ENCODE assay signal across 12 mouse cellular contexts in the genomic region with DNA sequence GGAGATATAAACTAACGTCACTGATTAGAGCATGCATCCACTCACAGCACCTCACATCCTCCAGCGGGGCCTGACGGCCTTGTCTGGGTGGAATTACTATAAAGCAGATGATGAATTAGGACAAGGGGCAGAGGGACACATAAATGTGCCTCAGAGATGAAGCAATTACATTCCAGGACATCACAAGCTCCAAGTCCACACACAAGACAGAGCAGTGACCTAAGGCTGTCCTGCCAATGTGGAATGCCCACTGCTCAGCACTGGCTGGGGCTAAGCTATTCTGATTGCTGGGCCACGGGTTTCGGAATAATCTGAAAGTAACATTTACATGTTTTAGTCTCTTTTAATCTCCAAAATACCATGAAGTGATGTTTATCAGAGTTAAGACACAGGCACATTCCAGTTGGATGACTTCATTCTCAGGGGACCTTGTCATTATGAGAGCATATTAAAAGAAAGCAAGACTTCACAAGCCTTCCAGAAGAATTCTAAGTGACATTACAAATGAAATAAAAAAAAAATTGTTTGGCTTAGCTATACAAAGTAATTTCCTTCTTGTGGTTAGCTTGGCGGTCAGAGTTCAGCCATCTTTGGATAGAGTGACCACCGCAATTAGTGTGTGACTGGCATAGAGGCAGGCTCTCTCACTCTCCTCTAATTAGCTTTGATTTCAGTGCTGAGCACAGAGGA.
DNase-seq lines count a peak whose midpoint lies in the region; ATAC-seq and TF ChIP-seq lines count a peak whose summit lies in the region.
"Had no signal": no experiment of that assay in that cellular context is flagged by ENCODE, and none has a peak within 500 bp of the region (broad histone marks: within the 10 kb centered on the region; RNA-seq: fewer than 3 reads in every experiment).

No protein-coding gene starts in this region.

- no peak for TF ChIP-seq CTCF in brain, embryonic 14.5 days (IDR thresholded peaks at IDR 0.05; ENCODE audit: borderline replicate concordance, extremely low read depth, insufficient read depth, insufficient read length)

- H3K9ac ChIP-seq in midbrain, embryonic 11.5 days (ENCODE audit: low read length): no peak overlapping the region
- no peak overlapping the region for H3K9ac ChIP-seq in midbrain, embryonic 15.5 days

- H3K36me3 ChIP-seq in midbrain, embryonic 11.5 days (ENCODE audit: control insufficient read depth, insufficient read depth, low read length): no peaks in the 10 kb centered on the region
- H3K36me3 ChIP-seq in midbrain, embryonic 15.5 days (replicated peaks): no peaks in the 10 kb centered on the region

- H3K4me3 ChIP-seq in midbrain, embryonic 11.5 days (ENCODE audit: low read depth, low read length): no peak overlapping the region
- no peak overlapping the region for H3K4me3 ChIP-seq in midbrain, embryonic 15.5 days
- H3K4me3 ChIP-seq: megakaryocyte, embryonic 14.5 days had no signal

- DNase-seq in midbrain, embryonic 11.5 days (ENCODE audit: low spot score, missing footprints): peak; percentile 39
- DNase-seq in brain, embryonic 14.5 days (ENCODE audit: low read depth): peak; percentile 39
- peak; percentile 66 for DNase-seq in kidney, postnatal 14 days
- DNase-seq in retina, postnatal 1 day: peak; percentile 35
- DNase-seq in cerebellum, postnatal 36 days: no peak
- DNase-seq in spleen, adult 12 weeks (ENCODE audit: low spot score): no peak
- DNase-seq: cerebellum, postnatal 14 days; left cerebral cortex, postnatal 4 days; right cerebral cortex, adult 18-20 months; thymus, adult 2 months had no signal

- H3K27me3 ChIP-seq in midbrain, embryonic 11.5 days (ENCODE audit: control insufficient read depth, insufficient read depth, low read length): no peaks in the 10 kb centered on the region
- no peaks in the 10 kb centered on the region for H3K27me3 ChIP-seq in midbrain, embryonic 15.5 days (replicated peaks)
- H3K27me3 ChIP-seq: megakaryocyte, embryonic 14.5 days had no signal

- no peak overlapping the region for H3K27ac ChIP-seq in midbrain, embryonic 11.5 days (ENCODE audit: low read depth, low read length)
- H3K27ac ChIP-seq in midbrain, embryonic 15.5 days: no peak overlapping the region

- H3K9me3 ChIP-seq in midbrain, embryonic 11.5 days (ENCODE audit: control insufficient read depth, low read length): no peaks in the 10 kb centered on the region
- no peaks in the 10 kb centered on the region for H3K9me3 ChIP-seq in midbrain, embryonic 15.5 days
- H3K9me3 ChIP-seq: megakaryocyte, embryonic 14.5 days had no signal

- no peak for TF ChIP-seq POLR2A in brain, embryonic 14.5 days (IDR thresholded peaks at IDR 0.05; ENCODE audit: borderline replicate concordance, extremely low read depth, insufficient read depth, insufficient read length, poor library complexity, severe bottlenecking)

- H3K4me1 ChIP-seq in midbrain, embryonic 11.5 days (ENCODE audit: control insufficient read depth, insufficient read depth, low read length): peaks cover 6% of the 10 kb centered on the region; the same call in 1 of the 2 replicates
- H3K4me1 ChIP-seq in midbrain, embryonic 15.5 days: peaks cover 19% of the 10 kb centered on the region

- WGBS in midbrain, embryonic 11.5 days: 86% methylated on average over 7 of the region's 7 CpGs
- WGBS in midbrain, embryonic 15.5 days: 68% methylated on average over 7 of the region's 7 CpGs

- no peak for ATAC-seq in midbrain, embryonic 11.5 days (ENCODE audit: low FRiP score)
- ATAC-seq in midbrain, embryonic 15.5 days (replicated peaks): no peak

- no peak overlapping the region for H3K4me2 ChIP-seq in midbrain, embryonic 11.5 days
- H3K4me2 ChIP-seq in midbrain, embryonic 15.5 days: no peak overlapping the region

Comparison
In these comparisons a context has a peak if more than half of its experiments do, and no peak if none do; other contexts are left out.
1. DNase-seq: peak in midbrain, embryonic 11.5 days (single experiment), brain, embryonic 14.5 days (single experiment), kidney, postnatal 14 days (single experiment) and retina, postnatal 1 day (single experiment); none in cerebellum, postnatal 36 days (0 of 2) and spleen, adult 12 weeks (single experiment).